Mouse (Mus musculus) liver, adult 2 months (tissue): ENCODE results near the gene Ugdh. TPM values are rescaled to one million over a fixed set of nuclear protein-coding genes. Genes with fewer than 3 reads are reported as not detected.

Experiments
- DNase-seq: peaks from one replicate; pipeline ENCODE4 v3.0.0-alpha.2; 2011; ENCODE audit warnings: low read depth, low spot score; ENCODE audit errors: extremely low read depth
- H3K27ac ChIP-seq: fragments of 200-500 bp; replicated peaks from 2 replicates; pipeline ENCODE4 v1.5.1; 2012; ENCODE audit warnings: low read depth, mild to moderate bottlenecking, control low read depth, inconsistent platforms, low read length; ENCODE audit not compliant: insufficient read depth
- H3K27me3 ChIP-seq: fragments of 200-500 bp; 2 replicates; pipeline ENCODE4 v1.6.1; 2012; ENCODE audit warnings: mild to moderate bottlenecking, moderate library complexity, low read length, inconsistent platforms; ENCODE audit not compliant: control insufficient read depth, insufficient read depth
- H3K36me3 ChIP-seq: fragments of 200-500 bp; 2 replicates; pipeline ENCODE4 v1.6.1; 2012; ENCODE audit warnings: low read length, inconsistent platforms; ENCODE audit not compliant: control insufficient read depth, insufficient read depth
- H3K4me1 ChIP-seq: fragments of 200-500 bp; 2 replicates; pipeline ENCODE4 v1.6.1; 2011; ENCODE audit warnings: low read length; ENCODE audit not compliant: control insufficient read depth, insufficient read depth
- H3K4me3 ChIP-seq: fragments of 200-500 bp; 2 replicates; pipeline ENCODE4 v1.5.1; 2011; ENCODE audit warnings: low read depth, mild to moderate bottlenecking, control low read depth, low read length, moderate library complexity; ENCODE audit not compliant: insufficient read depth
- H3K79me2 ChIP-seq: fragments of 200-500 bp; 2 replicates; pipeline ENCODE4 v1.6.1; 2012; ENCODE audit warnings: inconsistent platforms, mild to moderate bottlenecking, low read length, moderate library complexity; ENCODE audit not compliant: control insufficient read depth, insufficient read depth
- H3K9ac ChIP-seq: fragments of 200-500 bp; 2 replicates; pipeline ENCODE4 v1.6.1; 2012; ENCODE audit warnings: low read depth, mild to moderate bottlenecking, control low read depth, inconsistent platforms, low read length
- CTCF ChIP-seq: fragments of 200-500 bp; IDR thresholded peaks from 2 replicates; pipeline ENCODE4 v1.5.1; 2011; ENCODE audit warnings: low read depth, low read length, control low read depth
- POLR2A ChIP-seq: fragments of 200-500 bp; IDR thresholded peaks from 2 replicates; pipeline ENCODE4 v1.6.1; 2011; ENCODE audit warnings: low read length, control low read depth; ENCODE audit not compliant: insufficient read depth; ENCODE audit errors: extremely low read depth
- WGBS: fragments of 180-500 bp; shearing (Covaris S2); methylation state at CpG from one replicate; pipeline ENCODE4 v1.1.7; 2018; 5-methylcytosine and 5-hydroxymethylcytosine counted together
- polyA plus RNA-seq: library from polyadenylated mRNA; depleted of rRNA; stranded (reverse); fragments of >200 nt; gene quantifications from 2 replicates; pipeline ENCODE4 v1.2.3, GENCODE M21; 2012
- total RNA-seq: library from RNA; depleted of rRNA; stranded (reverse); fragments of >200 nt; gene quantifications from 2 replicates; pipeline ENCODE4 v1.2.3, GENCODE M21; 2014

Ugdh gene
- total and polyA plus RNA-seq, 2 experiments: 43.7 to 118 TPM

- no peak for DNase-seq
- H3K9ac ChIP-seq: no peak overlapping the region
- no peak overlapping the region for H3K27ac ChIP-seq
- no peaks in the 10 kb centered on the region for H3K79me2 ChIP-seq
- TF ChIP-seq CTCF: no peak
- TF ChIP-seq POLR2A: no peak
- no peaks in the 10 kb centered on the region for H3K4me1 ChIP-seq
- 91% methylated on average over 7 of the region's 7 CpGs for WGBS
- H3K4me3 ChIP-seq: no peak overlapping the region
- no peaks in the 10 kb centered on the region for H3K27me3 ChIP-seq
- H3K36me3 ChIP-seq: peaks cover 13% of the 10 kb centered on the region; the same call in 1 of the 2 replicates
Observed at GRCm38 (mm10) chr5:65457086-65457827, 21.5 kb upstream of the Ugdh start.

GRCm38 (mm10) chr5:65454771-65455170 lies 19.0 kb upstream of the Ugdh start:
- H3K36me3 ChIP-seq: peaks cover 24% of the 10 kb centered on the region
- no peak overlapping the region for H3K27ac ChIP-seq
- no peak overlapping the region for H3K9ac ChIP-seq
- no peaks in the 10 kb centered on the region for H3K79me2 ChIP-seq
- no peaks in the 10 kb centered on the region for H3K4me1 ChIP-seq
- no peaks in the 10 kb centered on the region for H3K27me3 ChIP-seq
- 42% methylated on average over 5 of the region's 5 CpGs for WGBS
- H3K4me3 ChIP-seq: no peak overlapping the region
- TF ChIP-seq POLR2A: no peak
- no peak for TF ChIP-seq CTCF
- DNase-seq: peak; percentile 65

GRCm38 (mm10) chr5:65448941-65449340 lies 13.2 kb upstream of the Ugdh start:
- TF ChIP-seq POLR2A (no peak), CTCF (no peak)
- 26% methylated on average over 4 of the region's 4 CpGs for WGBS
- Histone ChIP-seq H3K4me1 (no peaks in the 10 kb centered on the region; the same call in 1 of the 2 replicates), H3K36me3 (peaks cover 27% of the 10 kb centered on the region), H3K9ac (no peak overlapping the region), H3K4me3 (no peak overlapping the region), H3K27ac (peak overlapping the region; percentile 72), H3K79me2 (no peaks in the 10 kb centered on the region), H3K27me3 (no peaks in the 10 kb centered on the region)
- DNase-seq: peak; percentile 93

- no peaks in the 10 kb centered on the region for H3K27me3 ChIP-seq
- WGBS: 69% methylated on average over 2 of the region's 2 CpGs
- H3K79me2 ChIP-seq: no peaks in the 10 kb centered on the region
- no peaks in the 10 kb centered on the region; the same call in 1 of the 2 replicates for H3K4me1 ChIP-seq
- peaks cover 27% of the 10 kb centered on the region for H3K36me3 ChIP-seq
- H3K9ac ChIP-seq: no peak overlapping the region
- TF ChIP-seq POLR2A (no peak), CTCF (no peak)
- H3K27ac ChIP-seq: no peak overlapping the region
- DNase-seq: peak; percentile 53
- H3K4me3 ChIP-seq: no peak overlapping the region
Observed at GRCm38 (mm10) chr5:65447826-65448225, 12.1 kb upstream of the Ugdh start.

- Histone ChIP-seq H3K27me3 (no peaks in the 10 kb centered on the region), H3K4me3 (no peak overlapping the region), H3K27ac (no peak overlapping the region), H3K36me3 (peaks cover 27% of the 10 kb centered on the region), H3K79me2 (no peaks in the 10 kb centered on the region), H3K4me1 (no peaks in the 10 kb centered on the region; the same call in 1 of the 2 replicates), H3K9ac (no peak overlapping the region)
- peak; percentile 84 for DNase-seq
- WGBS: 25% methylated on average over 2 of the region's 2 CpGs
- TF ChIP-seq POLR2A (no peak), CTCF (no peak)
Observed at GRCm38 (mm10) chr5:65446756-65447155, 11.0 kb upstream of the Ugdh start.

- TF ChIP-seq CTCF: no peak
- TF ChIP-seq POLR2A: no peak
- H3K4me1 ChIP-seq: no peaks in the 10 kb centered on the region; the same call in 1 of the 2 replicates
- no peak for DNase-seq
- peaks cover 18% of the 10 kb centered on the region for H3K36me3 ChIP-seq
- H3K27ac ChIP-seq: no peak overlapping the region
- 53% methylated on average over 3 of the region's 6 CpGs for WGBS
- H3K9ac ChIP-seq: no peak overlapping the region
- no peak overlapping the region for H3K4me3 ChIP-seq
- no peaks in the 10 kb centered on the region for H3K79me2 ChIP-seq
- H3K27me3 ChIP-seq: no peaks in the 10 kb centered on the region
Observed at GRCm38 (mm10) chr5:65444981-65445380, 9.2 kb upstream of the Ugdh start.
